Mouse (Mus musculus): ENCODE results near the gene Olfr1472. TPM values are rescaled to one million over a fixed set of nuclear protein-coding genes. Genes with fewer than 3 reads are reported as not detected.

The Olfr1472 gene
- not detected for polyA plus RNA-seq (2017; shearing (Covaris generic))

DNA sequence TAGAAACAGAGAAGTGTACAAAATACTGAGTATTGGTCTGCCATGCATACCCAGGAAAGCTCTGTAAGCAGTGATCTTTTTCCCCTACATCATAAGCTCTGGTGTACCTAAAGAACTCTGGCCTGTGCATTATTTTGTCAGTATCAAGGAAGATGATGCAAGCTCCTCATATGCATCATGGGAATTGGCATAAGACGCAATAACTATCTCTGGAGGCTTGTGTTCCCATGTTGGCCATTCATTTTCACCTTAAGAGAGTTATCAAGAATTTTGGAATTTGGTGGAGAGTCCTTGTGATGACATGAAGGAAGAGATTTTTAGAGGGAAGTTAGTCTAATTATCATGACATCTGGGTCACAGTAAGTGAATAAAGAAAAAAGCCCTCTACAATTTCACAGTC, at the start of gene Olfr1472:
Gene Olfr1472, minus strand, starts transcription at position 101 of the 400 bp plus-strand sequence.

GRCm38 (mm10) chr19:13500246-13500645, 44.4 kb upstream of the Olfr1472 start, which contains the start of gene Olfr1477:
Olfr1477 (plus strand) TSS chr19:13500546.

GRCm38 (mm10) chr19:13480096-13480495, 24.2 kb upstream of the Olfr1472 start, which contains the start of gene Olfr1475:
Olfr1475 (minus strand) TSS chr19:13480196.

GRCm38 (mm10) chr19:13469265-13469664, 13.4 kb upstream of the Olfr1472 start, which contains the start of gene Olfr1474:
Olfr1474 (plus strand) TSS chr19:13469565.

GRCm38 (mm10) chr19:13443109-13443508, 12.8 kb downstream of the Olfr1472 start, which contains the start of gene Olfr1471:
Olfr1471 (plus strand) TSS chr19:13443409.

GRCm38 (mm10) chr19:13407549-13407948, 48.3 kb downstream of the Olfr1472 start, which contains the start of gene Olfr1469:
Olfr1469 (plus strand) TSS chr19:13407849.

Other genes starting within 250 kb of the Olfr1472 start
- not detected for gene Olfr1463, start 224.8 kb downstream of the Olfr1472 start, polyA plus RNA-seq (2017; shearing (Covaris generic))
- not detected for gene Olfr1465, start 140.5 kb downstream of the Olfr1472 start, polyA plus RNA-seq (2017; shearing (Covaris generic))
- gene Olfr1466, start 117.2 kb downstream of the Olfr1472 start, polyA plus RNA-seq (2017; shearing (Covaris generic)) = not detected
- not detected for gene Olfr1467, start 93.8 kb downstream of the Olfr1472 start, polyA plus RNA-seq (2017; shearing (Covaris generic))
- under 1 TPM in 1 of 2 experiments, not detected in 1; 0.05 TPM for gene Olfr1469, start 48.2 kb downstream of the Olfr1472 start, polyA plus RNA-seq (2017; shearing (Covaris generic))
- not detected for gene Olfr1471, start 12.7 kb downstream of the Olfr1472 start, polyA plus RNA-seq (2017; shearing (Covaris generic))
- not detected for gene Olfr1474, start 13.5 kb upstream of the Olfr1472 start, polyA plus RNA-seq (2017; shearing (Covaris generic))
- not detected for gene Olfr1475, start 24.1 kb upstream of the Olfr1472 start, polyA plus RNA-seq (2017; shearing (Covaris generic))
- gene Olfr1477, start 44.5 kb upstream of the Olfr1472 start, polyA plus RNA-seq (2017; shearing (Covaris generic)) = under 1 TPM in 1 of 2 experiments, not detected in 1; 0.09 TPM
- not detected for gene Olfr1480, start 71.8 kb upstream of the Olfr1472 start, polyA plus RNA-seq (2017; shearing (Covaris generic))
- not detected for gene Olfr1484, start 127.4 kb upstream of the Olfr1472 start, polyA plus RNA-seq (2017; shearing (Covaris generic))
- under 1 TPM in 1 of 2 experiments, not detected in 1; 0.06 TPM for gene Olfr1487, start 161.3 kb upstream of the Olfr1472 start, polyA plus RNA-seq (2017; shearing (Covaris generic))
- gene Olfr1489, start 175.5 kb upstream of the Olfr1472 start, polyA plus RNA-seq (2017; shearing (Covaris generic)) = not detected
- under 1 TPM in 1 of 2 experiments, not detected in 1; 0.34 TPM for gene Olfr1490, start 195.0 kb upstream of the Olfr1472 start, polyA plus RNA-seq (2017; shearing (Covaris generic))
- gene Olfr1491, start 241.2 kb upstream of the Olfr1472 start, polyA plus RNA-seq (2017; shearing (Covaris generic)) = not detected